Mouse (Mus musculus): Measurements from ENCODE around the gene Mapk8ip2. TPM values are rescaled to one million over a fixed set of nuclear protein-coding genes. Genes with fewer than 3 reads are reported as not detected.
"Not testable (repeated sequence)": the region's sequence is repeated elsewhere in the genome, so short reads cannot be mapped to it uniquely, and the experiment has no call there.

The Mapk8ip2 gene
- total and polyA plus RNA-seq, 2 experiments from 2014 or later: 67.8 to 108 TPM

GRCm38 (mm10) chr15:89425711-89426121 lies 28.0 kb upstream of the Mapk8ip2 start, which contains the start of gene Cpt1b:
Cpt1b (minus strand) TSS chr15:89425863.
- Histone ChIP-seq H3K27ac (no peak within 1 kb of the TSS), H3K4me2 (ENCODE audit: low read depth, low read length) (no peak within 1 kb of the TSS), H3K4me1 (ENCODE audit: insufficient read depth, low read length) (peaks cover 8% of the 10 kb centered on the region; the same call in 1 of the 2 replicates), H3K9me3 (ENCODE audit: low read length) (no peaks in the 10 kb centered on the region), H3K27me3 (ENCODE audit: insufficient read depth, low read length) (no peaks in the 10 kb centered on the region), H3K9ac (replicated peaks; ENCODE audit: low read length) (no peak within 1 kb of the TSS), H3K36me3 (ENCODE audit: insufficient read depth, low read length) (peaks cover 18% of the 10 kb centered on the region), H3K4me3 (ENCODE audit: low read length) (no peak within 1 kb of the TSS)
- no peak for TF ChIP-seq CTCF (IDR thresholded peaks at IDR 0.05; ENCODE audit: low read depth)
- ATAC-seq (no peak), DNase-seq (ENCODE audit: low spot score) (no peak)
- 48% methylated on average over 6 of the region's 6 CpGs for WGBS

- Histone ChIP-seq H3K9me3 (ENCODE audit: low read length) (no peaks in the 10 kb centered on the region), H3K4me3 (ENCODE audit: low read length) (no peak overlapping the region), H3K4me1 (ENCODE audit: insufficient read depth, low read length) (peaks cover 8% of the 10 kb centered on the region; the same call in 1 of the 2 replicates), H3K27ac (no peak overlapping the region), H3K9ac (replicated peaks; ENCODE audit: low read length) (no peak overlapping the region), H3K36me3 (ENCODE audit: insufficient read depth, low read length) (peaks cover 18% of the 10 kb centered on the region), H3K4me2 (ENCODE audit: low read depth, low read length) (no peak overlapping the region), H3K27me3 (ENCODE audit: insufficient read depth, low read length) (no peaks in the 10 kb centered on the region)
- WGBS: 88% methylated on average over 10 of the region's 10 CpGs
- DNase-seq (ENCODE audit: low spot score) (no peak), ATAC-seq (no peak)
- no peak for TF ChIP-seq CTCF (IDR thresholded peaks at IDR 0.05; ENCODE audit: low read depth)
Measured at GRCm38 (mm10) chr15:89426716-89427115, 27.0 kb upstream of the Mapk8ip2 start.

DNA sequence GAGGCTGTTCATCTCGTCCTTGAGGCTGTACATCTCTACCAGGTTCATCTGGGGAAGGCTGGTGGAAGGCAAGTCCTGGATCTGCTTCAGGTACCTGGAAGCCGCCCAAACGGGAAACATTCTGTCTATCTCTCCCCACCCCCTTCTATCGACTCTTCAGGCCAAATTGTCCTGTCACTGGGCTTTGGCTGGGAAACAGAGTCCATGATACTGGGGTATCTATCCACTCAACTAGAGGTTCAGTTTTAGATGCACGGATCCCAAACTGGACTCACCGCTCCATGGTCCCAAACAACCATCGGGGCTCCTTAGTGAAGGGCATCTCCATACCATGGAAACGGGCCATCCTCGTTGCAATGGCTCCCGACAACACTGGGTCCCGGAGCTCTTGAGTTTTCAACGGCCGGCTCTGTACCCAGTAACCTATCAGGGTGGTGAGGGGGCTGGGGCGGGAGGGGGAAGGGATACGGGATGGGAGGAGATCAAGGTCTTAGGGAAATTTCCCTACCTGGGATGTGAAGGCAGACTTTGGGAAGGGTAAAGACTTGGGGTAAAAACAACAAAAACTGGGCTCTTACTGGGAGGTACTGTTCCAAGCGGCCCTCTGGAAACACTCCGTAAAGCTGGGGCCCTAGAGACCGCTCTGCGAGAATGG lies 25.4 kb upstream of the Mapk8ip2 start:
- no peak overlapping the region for H3K27ac ChIP-seq
- H3K4me3 ChIP-seq (ENCODE audit: low read length): peak overlapping the region; percentile 65
- DNase-seq (ENCODE audit: low spot score): no peak
- H3K9me3 ChIP-seq (ENCODE audit: low read length): no peaks in the 10 kb centered on the region
- no peak for TF ChIP-seq CTCF (IDR thresholded peaks at IDR 0.05; ENCODE audit: low read depth)
- no peaks in the 10 kb centered on the region for H3K27me3 ChIP-seq (ENCODE audit: insufficient read depth, low read length)
- H3K36me3 ChIP-seq (ENCODE audit: insufficient read depth, low read length): peaks cover 18% of the 10 kb centered on the region
- peak overlapping the region; percentile 97 for H3K4me2 ChIP-seq (ENCODE audit: low read depth, low read length)
- no peak for ATAC-seq
- 80% methylated on average over 19 of the region's 19 CpGs for WGBS
- H3K9ac ChIP-seq (replicated peaks; ENCODE audit: low read length): peak overlapping the region; percentile 72
- peaks cover 8% of the 10 kb centered on the region; the same call in 1 of the 2 replicates for H3K4me1 ChIP-seq (ENCODE audit: insufficient read depth, low read length)

DNA sequence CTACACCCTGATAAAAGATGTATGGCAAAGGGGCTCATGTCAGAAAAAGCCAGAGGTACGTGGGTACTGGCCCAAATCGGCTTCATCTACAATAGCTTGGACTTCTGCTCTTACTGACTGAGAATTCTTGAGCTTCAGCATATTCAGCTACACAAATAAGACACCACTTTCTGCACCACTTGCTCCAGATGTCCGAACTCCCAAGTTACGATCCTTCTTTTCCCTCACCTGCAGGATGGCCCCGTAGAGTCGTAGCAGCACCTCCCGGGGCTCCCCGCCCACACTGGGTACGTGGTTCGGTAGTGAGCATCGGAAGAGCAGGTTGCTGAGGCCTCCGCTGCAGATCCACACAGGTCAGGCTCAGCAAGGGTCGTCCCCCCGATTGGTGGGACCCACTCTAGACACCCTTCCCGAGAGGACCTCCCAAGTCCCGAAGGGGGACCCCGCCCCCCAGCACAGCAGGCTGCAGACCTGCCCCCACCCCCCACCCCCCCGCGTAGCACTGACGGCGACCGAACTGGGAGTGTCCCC lies 24.8 kb upstream of the Mapk8ip2 start:
- no peak for TF ChIP-seq CTCF (IDR thresholded peaks at IDR 0.05; ENCODE audit: low read depth)
- Histone ChIP-seq H3K36me3 (ENCODE audit: insufficient read depth, low read length) (peaks cover 18% of the 10 kb centered on the region), H3K4me3 (ENCODE audit: low read length) (peak overlapping the region; percentile 65), H3K9me3 (ENCODE audit: low read length) (no peaks in the 10 kb centered on the region), H3K9ac (replicated peaks; ENCODE audit: low read length) (peak overlapping the region; percentile 72), H3K4me2 (ENCODE audit: low read depth, low read length) (peak overlapping the region; percentile 97), H3K27ac (peak overlapping the region; percentile 96; the same call in 1 of the 2 replicates), H3K4me1 (ENCODE audit: insufficient read depth, low read length) (peaks cover 8% of the 10 kb centered on the region; the same call in 1 of the 2 replicates), H3K27me3 (ENCODE audit: insufficient read depth, low read length) (no peaks in the 10 kb centered on the region)
- WGBS: 4% methylated on average over 22 of the region's 22 CpGs
- DNase-seq (ENCODE audit: low spot score): no peak
- peak; percentile 47 for ATAC-seq

- Histone ChIP-seq H3K27me3 (ENCODE audit: insufficient read depth, low read length) (no peaks in the 10 kb centered on the region), H3K9ac (replicated peaks; ENCODE audit: low read length) (peak within 1 kb of the TSS; percentile 72), H3K9me3 (ENCODE audit: low read length) (no peaks in the 10 kb centered on the region), H3K4me2 (ENCODE audit: low read depth, low read length) (peak within 1 kb of the TSS; percentile 97), H3K4me3 (ENCODE audit: low read length) (peak within 1 kb of the TSS; percentile 65), H3K4me1 (ENCODE audit: insufficient read depth, low read length) (peaks cover 8% of the 10 kb centered on the region; the same call in 1 of the 2 replicates), H3K27ac (peak within 1 kb of the TSS; percentile 96), H3K36me3 (ENCODE audit: insufficient read depth, low read length) (peaks cover 18% of the 10 kb centered on the region)
- no peak for TF ChIP-seq CTCF (IDR thresholded peaks at IDR 0.05; ENCODE audit: low read depth)
- peak; percentile 94 for ATAC-seq
- peak; percentile 97 for DNase-seq (ENCODE audit: low spot score)
- WGBS: under 1% methylated on average over 70 of the region's 70 CpGs
Measured at GRCm38 (mm10) chr15:89429352-89430221, 24.1 kb upstream of the Mapk8ip2 start, which contains the start of the genes C730034F03Rik, Gm44502 and Chkb. C730034F03Rik (plus strand) TSS chr15:89429589. Gm44502 (minus strand) TSS chr15:89429696. Chkb (minus strand) TSS chr15:89429908.

DNA sequence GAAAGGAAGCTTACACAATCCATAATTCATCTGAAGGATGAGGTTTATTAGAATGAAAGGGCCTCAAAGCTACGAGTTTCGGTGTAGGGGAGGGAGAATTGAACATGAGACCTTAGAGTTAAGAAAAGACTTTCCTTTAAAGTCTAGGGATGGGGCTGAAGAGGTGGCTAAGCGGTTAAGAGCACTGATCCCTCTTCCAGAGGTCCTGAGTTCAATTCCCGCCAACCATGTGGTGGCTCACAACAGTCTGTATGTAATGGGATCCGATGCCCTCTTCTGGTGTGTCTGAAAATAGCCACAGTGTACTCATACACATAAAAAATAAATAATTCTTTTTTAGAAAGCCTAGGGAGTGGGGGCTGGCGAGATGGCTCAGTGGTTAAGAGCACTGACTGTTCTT lies 23.4 kb upstream of the Mapk8ip2 start:
- Histone ChIP-seq H3K27ac (peak overlapping the region; percentile 96), H3K9ac (replicated peaks; ENCODE audit: low read length) (peak overlapping the region; percentile 72), H3K9me3 (ENCODE audit: low read length) (no peaks in the 10 kb centered on the region), H3K27me3 (ENCODE audit: insufficient read depth, low read length) (no peaks in the 10 kb centered on the region), H3K36me3 (ENCODE audit: insufficient read depth, low read length) (peaks cover 18% of the 10 kb centered on the region), H3K4me3 (ENCODE audit: low read length) (peak overlapping the region; percentile 65), H3K4me2 (ENCODE audit: low read depth, low read length) (peak overlapping the region; percentile 97), H3K4me1 (ENCODE audit: insufficient read depth, low read length) (peaks cover 8% of the 10 kb centered on the region; the same call in 1 of the 2 replicates)
- TF ChIP-seq CTCF (IDR thresholded peaks at IDR 0.05; ENCODE audit: low read depth): peak; percentile 29; the same call in 1 of the 2 replicates
- 45% methylated on average over 6 of the region's 6 CpGs for WGBS
- DNase-seq (ENCODE audit: low spot score): peak; percentile 13
- no peak for ATAC-seq

GRCm38 (mm10) chr15:89430771-89431170 lies 22.9 kb upstream of the Mapk8ip2 start:
- not testable (repeated sequence) for H3K9me3 ChIP-seq (ENCODE audit: low read length); H3K9ac ChIP-seq (replicated peaks; ENCODE audit: low read length); H3K4me2 ChIP-seq (ENCODE audit: low read depth, low read length); DNase-seq (ENCODE audit: low spot score); ATAC-seq; H3K4me3 ChIP-seq (ENCODE audit: low read length); H3K27me3 ChIP-seq (ENCODE audit: insufficient read depth, low read length); H3K4me1 ChIP-seq (ENCODE audit: insufficient read depth, low read length)
- H3K27ac ChIP-seq: peak overlapping the region; percentile 96; the same call in 1 of the 2 replicates
- 92% methylated on average over 9 of the region's 9 CpGs for WGBS
- peaks cover 18% of the 10 kb centered on the region for H3K36me3 ChIP-seq (ENCODE audit: insufficient read depth, low read length)
